Mouse (Mus musculus): ENCODE measurements around the gene Tdrd12.

GRCm38 (mm10) chr7:35447501-35447900 is 90.0 kb downstream of the Tdrd12 start:
- TF ChIP-seq POLR2A (IDR thresholded peaks at IDR 0.05; ENCODE audit: control insufficient read depth, low read depth, low read length) (no peak), CTCF (IDR thresholded peaks at IDR 0.05; ENCODE audit: control insufficient read depth, insufficient read depth, insufficient replicate concordance, low read depth, low read length) (no peak)

All from testis, adult 2 months (tissue).